In the genomic region with DNA sequence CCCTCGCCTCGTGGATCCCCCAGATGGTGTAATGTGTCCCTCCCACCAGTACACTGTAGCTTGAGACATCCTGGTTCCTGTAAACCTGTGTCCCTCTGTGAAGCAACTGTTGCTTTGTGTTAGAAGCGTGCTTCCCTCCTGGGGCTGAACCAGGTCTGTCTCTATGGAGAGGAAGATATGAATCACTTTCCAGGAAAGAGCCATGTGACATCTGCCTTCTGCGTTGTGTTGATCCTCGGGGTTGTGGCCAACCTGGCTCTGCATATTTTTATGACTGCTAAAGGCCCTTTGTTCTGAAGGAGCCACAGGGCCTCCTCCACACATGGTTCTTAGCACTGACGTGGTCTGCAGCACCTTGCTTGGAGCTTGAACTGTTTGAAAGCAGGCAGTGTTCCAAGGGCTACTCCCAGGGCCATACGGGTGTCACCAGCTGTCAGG, we compare ENCODE assay signal across 12 mouse cellular contexts. TPM values are rescaled to one million over a fixed set of nuclear protein-coding genes. Genes with fewer than 3 reads are reported as not detected.
DNase-seq lines count a peak whose midpoint lies in the region; ATAC-seq and TF ChIP-seq lines count a peak whose summit lies in the region.
"Had no signal": no experiment of that assay in that cellular context is flagged by ENCODE, and none has a peak within 500 bp of the region (broad histone marks: within the 10 kb centered on the region; RNA-seq: fewer than 3 reads in every experiment).

No protein-coding gene starts in this region.

- ATAC-seq in neural tube, embryonic 12.5 days (ENCODE audit: low FRiP score, low read depth) = peak; percentile 48; the same call in 1 of the 2 replicates
- ATAC-seq in stomach, postnatal 0 days (ENCODE audit: low FRiP score, low TSS enrichment) = peak; percentile 60
- ATAC-seq: Patski had no signal

- no peaks in the 10 kb centered on the region for H3K36me3 ChIP-seq in neural tube, embryonic 12.5 days
- H3K36me3 ChIP-seq in stomach, postnatal 0 days (ENCODE audit: control insufficient read depth, insufficient read depth, low read length) = no peaks in the 10 kb centered on the region
- H3K36me3 ChIP-seq: forebrain, embryonic 10.5 days had no signal

- no peak overlapping the region for H3K4me3 ChIP-seq in neural tube, embryonic 12.5 days
- H3K4me3 ChIP-seq in stomach, postnatal 0 days (ENCODE audit: low read depth, low read length) = no peak overlapping the region
- H3K4me3 ChIP-seq: forebrain, embryonic 10.5 days had no signal

- H3K9ac ChIP-seq in neural tube, embryonic 12.5 days = no peak overlapping the region
- no peak overlapping the region for H3K9ac ChIP-seq in stomach, postnatal 0 days (ENCODE audit: low read length)

- no peaks in the 10 kb centered on the region for H3K27me3 ChIP-seq in neural tube, embryonic 12.5 days (replicated peaks)
- no peaks in the 10 kb centered on the region for H3K27me3 ChIP-seq in stomach, postnatal 0 days (ENCODE audit: control insufficient read depth, insufficient read depth, low read length)
- H3K27me3 ChIP-seq: Patski had no signal

- DNase-seq in neural tube, embryonic 10.5 days (ENCODE audit: extremely low spot score, low spot score) = no peak
- DNase-seq in cerebellum, postnatal 10 days = peak; percentile 75 to 76
- DNase-seq in kidney, adult 8-10 months = peak; percentile 8 to 42
- no peak for DNase-seq in stomach, postnatal 0 days (ENCODE audit: low spot score)
- DNase-seq in left cerebral cortex, adult 11 months (ENCODE audit: low spot score) = no peak
- DNase-seq in urinary bladder, adult 18-20 months (ENCODE audit: low spot score in 2 of 2) = no peak
- DNase-seq in adrenal gland, adult 18-20 months (ENCODE audit: low spot score in 2 of 2) = no peak
- DNase-seq: lung, adult 18-20 months had no signal

- no peaks in the 10 kb centered on the region for H3K4me1 ChIP-seq in neural tube, embryonic 12.5 days
- no peaks in the 10 kb centered on the region for H3K4me1 ChIP-seq in stomach, postnatal 0 days (replicated peaks; ENCODE audit: control insufficient read depth, insufficient read depth)
- H3K4me1 ChIP-seq: forebrain, embryonic 10.5 days had no signal

- no peak for TF ChIP-seq EP300 in stomach, postnatal 0 days (optimal IDR thresholded peaks at IDR 0.05)

- no peaks in the 10 kb centered on the region for H3K9me3 ChIP-seq in neural tube, embryonic 12.5 days
- no peaks in the 10 kb centered on the region for H3K9me3 ChIP-seq in stomach, postnatal 0 days (ENCODE audit: control insufficient read depth, low read length)
- H3K9me3 ChIP-seq: forebrain, embryonic 10.5 days had no signal

- no peak for TF ChIP-seq CTCF in stomach, postnatal 0 days (IDR thresholded peaks at IDR 0.05; ENCODE audit: low read depth)

- no peak overlapping the region for H3K27ac ChIP-seq in neural tube, embryonic 12.5 days
- no peak overlapping the region for H3K27ac ChIP-seq in stomach, postnatal 0 days (replicated peaks)
- H3K27ac ChIP-seq: forebrain, embryonic 10.5 days had no signal

- no peak overlapping the region for H3K4me2 ChIP-seq in neural tube, embryonic 12.5 days (replicated peaks)
- no peak overlapping the region for H3K4me2 ChIP-seq in stomach, postnatal 0 days (replicated peaks; ENCODE audit: low read depth)
- H3K4me2 ChIP-seq: heart, embryonic 11.5 days had no signal

- 62% methylated on average over 7 of the region's 7 CpGs for WGBS in neural tube, embryonic 12.5 days
- 44% methylated on average over 7 of the region's 7 CpGs for WGBS in stomach, postnatal 0 days

RNA-seq across cellular contexts. Expression of gene Xdh, which starts 31.0 kb away (rescaled TPM):
- 0.56 and 0.64 TPM in 2 replicates for polyA plus RNA-seq in neural tube, embryonic 12.5 days (2016; fragmentation: Nextera tagmentation; extraction: Ambion mirVana)
- 16.4 and 18.4 TPM in 2 replicates for polyA plus RNA-seq in stomach, postnatal 0 days (2015; fragmentation: Nextera tagmentation; extraction: Ambion mirVana)
- total RNA-seq in adrenal gland, adult 18-20 months (2021) = 100 to 1,000 TPM; 130 to 431 TPM

Comparison
In these comparisons a context has a peak if more than half of its experiments do, and no peak if none do; other contexts are left out.
1. DNase-seq: peak in cerebellum, postnatal 10 days (2 of 2) and kidney, adult 8-10 months (2 of 2); none in neural tube, embryonic 10.5 days (single experiment), stomach, postnatal 0 days (single experiment), left cerebral cortex, adult 11 months (single experiment), urinary bladder, adult 18-20 months (0 of 2) and adrenal gland, adult 18-20 months (0 of 2).
2. RNA of gene Xdh, which starts 31.0 kb away (polyA plus RNA-seq): 16.4 to 18.4 TPM in stomach, postnatal 0 days; 0.56 to 0.64 TPM in neural tube, embryonic 12.5 days; every median in the first group is over 10 times any median in the second.